Mouse (Mus musculus) inflammation-experienced regulatory T-cells, adult 6 months (primary cell): ENCODE results near the gene Mill1. TPM values are rescaled to one million over a fixed set of nuclear protein-coding genes. Genes with fewer than 3 reads are reported as not detected.
"Not testable (repeated sequence)": the region's sequence is repeated elsewhere in the genome, so short reads cannot be mapped to it uniquely, and the experiment has no call there.

Source experiments
- ATAC-seq: one replicate; pipeline ENCODE4 v1.8.0; 2017
- polyA plus RNA-seq, 3 experiments: library from polyadenylated mRNA; unstranded; fragments of 100-300 nt; shearing (Covaris generic); gene quantifications; one replicate each; pipeline ENCODE4 v1.2.1; 2017

Mill1 gene
- not detected for polyA plus RNA-seq

- ATAC-seq = no peak
These were observed at the start of gene Mill1 for GRCm38 (mm10) chr7:18245047-18245446. TSS of gene Mill1 (plus strand) at chr7:18245347.

GRCm38 (mm10) chr7:18210938-18211337 is 34.2 kb upstream of the Mill1 start:
- ATAC-seq = no peak

GRCm38 (mm10) chr7:18214699-18215098 is 30.4 kb upstream of the Mill1 start:
- ATAC-seq = no peak

GRCm38 (mm10) chr7:18238561-18238960 is 6.6 kb upstream of the Mill1 start:
- ATAC-seq = no peak

- peak; percentile 58 for ATAC-seq
These were observed 3.9 kb upstream of the Mill1 start for GRCm38 (mm10) chr7:18241217-18241616.

GRCm38 (mm10) chr7:18243959-18244573 is 1.1 kb upstream of the Mill1 start:
- not testable (repeated sequence) for ATAC-seq

GRCm38 (mm10) chr7:18260219-18260618 is 15.1 kb downstream of the Mill1 start:
- no peak for ATAC-seq

- ATAC-seq = no peak
These were observed 19.9 kb downstream of the Mill1 start for GRCm38 (mm10) chr7:18265089-18265488.

Other genes starting within 250 kb of the Mill1 start
- gene Ceacam13, start 235.5 kb upstream of the Mill1 start, polyA plus RNA-seq = not detected
- gene Ceacam12, start 179.4 kb upstream of the Mill1 start, polyA plus RNA-seq = not detected
- not detected for gene Igfl3, start 68.9 kb upstream of the Mill1 start, polyA plus RNA-seq
- gene Psg18, start 109.7 kb downstream of the Mill1 start, polyA plus RNA-seq = not detected
- not detected for gene Psg28, start 186.7 kb downstream of the Mill1 start, polyA plus RNA-seq
- not detected for gene Psg26, start 238.8 kb downstream of the Mill1 start, polyA plus RNA-seq